Mouse (Mus musculus) intestine, postnatal 0 days (tissue): ENCODE measurements around the gene Dnajb3. TPM values are rescaled to one million over a fixed set of nuclear protein-coding genes. Genes with fewer than 3 reads are reported as not detected.
"Not testable (repeated sequence)": the region's sequence is repeated elsewhere in the genome, so short reads cannot be mapped to it uniquely, and the experiment has no call there.

Experiments
- ATAC-seq: fragments of 200-750 bp; cut with Nextera tagmentation; 2 replicates; pipeline ENCODE4 v1.8.0; 2017; ENCODE audit warnings: mild to moderate bottlenecking, moderate TSS enrichment, moderate library complexity
- H3K27ac ChIP-seq: fragments of 300-500 bp; sonication (generic); 2 replicates; pipeline ENCODE4 v1.5.1; 2014; ENCODE audit warnings: mild to moderate bottlenecking, low read depth, low read length, moderate library complexity
- H3K27me3 ChIP-seq: fragments of 300-500 bp; sonication (generic); replicated peaks from 2 replicates; pipeline ENCODE4 v1.6.1; 2014; ENCODE audit warnings: low read length, mixed read lengths; ENCODE audit not compliant: control insufficient read depth, insufficient read depth
- H3K36me3 ChIP-seq: fragments of 300-500 bp; sonication (generic); 2 replicates; pipeline ENCODE4 v1.6.1; 2014; ENCODE audit warnings: mild to moderate bottlenecking, moderate library complexity; ENCODE audit not compliant: control insufficient read depth, insufficient read depth
- H3K4me1 ChIP-seq: fragments of 300-500 bp; sonication (generic); replicated peaks from 2 replicates; pipeline ENCODE4 v1.6.1; 2014; ENCODE audit warnings: antibody characterized with exemption, low read length, mixed read lengths; ENCODE audit not compliant: control insufficient read depth, insufficient read depth
- H3K4me2 ChIP-seq: fragments of 300-500 bp; sonication (generic); replicated peaks from 2 replicates; pipeline ENCODE4 v1.6.1; 2014; ENCODE audit warnings: low read depth, mild to moderate bottlenecking, moderate library complexity
- H3K4me3 ChIP-seq: fragments of 300-500 bp; sonication (generic); 2 replicates; pipeline ENCODE4 v1.5.1; 2014; ENCODE audit warnings: low read depth, low read length
- H3K9ac ChIP-seq: fragments of 300-500 bp; sonication (generic); 2 replicates; pipeline ENCODE4 v1.6.1; 2014; ENCODE audit warnings: mild to moderate bottlenecking, low read depth, low read length
- H3K9me3 ChIP-seq: fragments of 300-500 bp; sonication (generic); 2 replicates; pipeline ENCODE4 v1.6.1; 2016; ENCODE audit warnings: mixed run types; ENCODE audit not compliant: control insufficient read depth
- CTCF ChIP-seq: sonication (generic); IDR thresholded peaks from 2 replicates; pipeline ENCODE4 v1.5.1; 2016; ENCODE audit warnings: low read depth, mild to moderate bottlenecking, control low read depth, antibody characterized with exemption, moderate library complexity
- WGBS: fragments of 180-500 bp; shearing (Covaris S2); extraction: QIAGEN DNeasy Blood & Tissue Kit; methylation state at CpG from one replicate; pipeline ENCODE4 v1.1.7; 2014; 5-methylcytosine and 5-hydroxymethylcytosine counted together
- polyA plus RNA-seq: library from polyadenylated mRNA; unstranded; fragments of >200 nt; fragmentation: Nextera tagmentation; extraction: Ambion mirVana; gene quantifications from 2 replicates; pipeline ENCODE4 v1.2.1, GENCODE M21; 2015

Dnajb3 gene
- polyA plus RNA-seq, 1 experiment from 2014 or later: 11.5 TPM

GRCm38 (mm10) chr1:88229986-88230385 lies 24.4 kb upstream of the Dnajb3 start:
- H3K27ac ChIP-seq: no peak overlapping the region
- no peaks in the 10 kb centered on the region for H3K36me3 ChIP-seq
- 86% methylated on average over 5 of the region's 5 CpGs for WGBS
- no peak overlapping the region for H3K4me3 ChIP-seq
- no peak for TF ChIP-seq CTCF
- no peak overlapping the region for H3K9ac ChIP-seq
- ATAC-seq: no peak
- H3K27me3 ChIP-seq: no peaks in the 10 kb centered on the region
- H3K4me2 ChIP-seq: no peak overlapping the region
- peaks cover 57% of the 10 kb centered on the region for H3K9me3 ChIP-seq
- H3K4me1 ChIP-seq: no peaks in the 10 kb centered on the region

- Histone ChIP-seq H3K9ac (no peak overlapping the region), H3K36me3 (no peaks in the 10 kb centered on the region), H3K27ac (no peak overlapping the region), H3K9me3 (peaks cover 54% of the 10 kb centered on the region), H3K27me3 (no peaks in the 10 kb centered on the region), H3K4me2 (no peak overlapping the region), H3K4me1 (no peaks in the 10 kb centered on the region), H3K4me3 (no peak overlapping the region)
- TF ChIP-seq CTCF: no peak
- ATAC-seq: no peak
- 79% methylated on average over 3 of the region's 3 CpGs for WGBS
Measured at GRCm38 (mm10) chr1:88229566-88229965, 24.0 kb upstream of the Dnajb3 start.

- no peak for TF ChIP-seq CTCF
Measured at GRCm38 (mm10) chr1:88228121-88228520, 22.5 kb upstream of the Dnajb3 start.

DNA sequence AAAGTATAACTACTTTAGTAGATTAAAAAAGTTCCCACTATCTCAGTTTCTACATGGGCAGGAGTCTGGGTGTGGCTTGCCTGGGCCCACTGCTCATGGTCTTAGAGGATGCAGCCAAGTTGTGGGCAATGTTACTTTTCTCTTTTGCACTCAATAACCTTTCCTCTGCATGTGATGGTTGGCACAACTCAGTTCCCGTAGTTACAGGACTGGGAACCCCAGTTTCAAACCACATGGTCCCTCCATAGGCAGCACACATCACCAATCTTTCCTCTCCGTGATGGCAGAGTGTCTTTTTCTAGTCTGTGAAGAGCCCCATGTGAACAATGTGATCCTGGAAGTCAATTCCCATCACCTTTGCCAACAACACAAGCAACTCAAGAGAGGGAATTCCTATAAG lies 21.9 kb upstream of the Dnajb3 start:
- H3K4me3 ChIP-seq: no peak overlapping the region
- no peak for ATAC-seq
- WGBS: 62% methylated on average over 2 of the region's 2 CpGs
- H3K27ac ChIP-seq: no peak overlapping the region
- H3K36me3 ChIP-seq: no peaks in the 10 kb centered on the region
- no peak overlapping the region for H3K9ac ChIP-seq
- H3K27me3 ChIP-seq: no peaks in the 10 kb centered on the region
- no peaks in the 10 kb centered on the region for H3K4me1 ChIP-seq
- no peak overlapping the region for H3K4me2 ChIP-seq
- H3K9me3 ChIP-seq: peaks cover 46% of the 10 kb centered on the region
- no peak for TF ChIP-seq CTCF

More at GRCm38 (mm10) chr1:88228121-88228520, 22.5 kb upstream of the Dnajb3 start:
- no peaks in the 10 kb centered on the region for H3K4me1 ChIP-seq
- no peak overlapping the region for H3K27ac ChIP-seq
- peaks cover 50% of the 10 kb centered on the region for H3K9me3 ChIP-seq
- H3K9ac ChIP-seq: no peak overlapping the region
- H3K27me3 ChIP-seq: no peaks in the 10 kb centered on the region
- ATAC-seq: no peak
- no peak overlapping the region for H3K4me3 ChIP-seq
- no peaks in the 10 kb centered on the region for H3K36me3 ChIP-seq
- no peak overlapping the region for H3K4me2 ChIP-seq
- WGBS: 69% methylated on average over 7 of the region's 7 CpGs

DNA sequence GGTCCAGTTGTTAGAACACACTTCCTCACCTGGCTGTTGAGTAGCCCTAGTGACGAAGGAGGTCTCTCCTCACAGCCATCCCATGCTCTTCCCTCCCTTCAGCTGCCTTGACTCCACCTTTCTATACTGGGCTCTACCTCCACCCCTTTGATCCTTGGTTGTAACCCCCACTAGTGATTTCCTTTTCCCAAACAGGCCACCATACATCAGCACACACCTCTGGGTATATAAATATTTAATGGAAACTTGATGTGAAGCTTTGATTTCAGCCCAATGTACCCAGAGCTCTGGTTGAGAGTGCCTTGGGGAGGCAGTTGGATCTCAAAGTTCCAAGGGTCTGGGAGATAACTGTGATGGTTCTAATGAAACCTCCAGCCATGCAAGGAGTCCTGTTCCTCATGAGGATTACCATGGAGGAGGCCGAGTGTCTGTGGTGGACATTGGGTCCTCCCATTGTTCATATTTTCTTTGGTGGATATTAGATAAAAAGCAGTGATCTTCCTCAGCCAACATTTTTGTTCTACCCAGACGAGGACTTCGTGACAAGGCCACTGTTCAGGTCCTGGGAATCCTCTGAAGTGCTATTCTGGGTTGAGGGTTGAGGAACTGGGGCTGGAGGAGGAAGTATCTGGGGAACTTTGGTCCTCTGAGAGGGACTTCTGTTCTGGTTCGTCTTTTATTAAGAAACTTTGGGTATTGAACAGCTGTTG lies 21.2 kb upstream of the Dnajb3 start, which contains the start of gene Mroh2a:
Gene Mroh2a, plus strand, starts transcription at position 317 of the 710 bp plus-strand sequence.
- Histone ChIP-seq H3K36me3 (no peaks in the 10 kb centered on the region), H3K27ac (no peak within 1 kb of the TSS), H3K4me3 (no peak within 1 kb of the TSS), H3K9ac (no peak within 1 kb of the TSS), H3K9me3 (peaks cover 43% of the 10 kb centered on the region), H3K27me3 (no peaks in the 10 kb centered on the region), H3K4me1 (no peaks in the 10 kb centered on the region), H3K4me2 (no peak within 1 kb of the TSS)
- ATAC-seq: no peak
- TF ChIP-seq CTCF: no peak
- WGBS: 56% methylated on average over 5 of the region's 5 CpGs

- Histone ChIP-seq H3K36me3 (no peaks in the 10 kb centered on the region), H3K27me3 (no peaks in the 10 kb centered on the region), H3K9ac (no peak overlapping the region), H3K4me3 (no peak overlapping the region), H3K4me1 (no peaks in the 10 kb centered on the region), H3K4me2 (no peak overlapping the region), H3K27ac (no peak overlapping the region), H3K9me3 (peaks cover 33% of the 10 kb centered on the region)
- no peak for ATAC-seq
- TF ChIP-seq CTCF: no peak
Measured at GRCm38 (mm10) chr1:88225741-88226140, 20.2 kb upstream of the Dnajb3 start.

GRCm38 (mm10) chr1:88225301-88225700 lies 19.7 kb upstream of the Dnajb3 start:
- H3K27me3 ChIP-seq, H3K4me3 ChIP-seq, ATAC-seq, H3K27ac ChIP-seq, H3K4me2 ChIP-seq, H3K4me1 ChIP-seq, H3K36me3 ChIP-seq, H3K9ac ChIP-seq: not testable (repeated sequence)
- peaks cover 32% of the 10 kb centered on the region for H3K9me3 ChIP-seq
- WGBS: 40% methylated on average over 2 of the region's 2 CpGs
